Mouse (Mus musculus) frontal cortex, postnatal 10 days (tissue): ENCODE data around the gene Rtl9.

Experiments
- DNase-seq, 2 experiments: peaks; one replicate each; pipeline ENCODE4 v3.0.0; 2022; ENCODE audit warnings: low spot score in 2 of 2, mixed read lengths in 1 of 2

Gene Rtl9

GRCm38 (mm10) chrX:143099044-143099754 lies at the start of gene Rtl9:
TSS of gene Rtl9 (plus strand) at chrX:143099594.
- DNase-seq = no peak

GRCm38 (mm10) chrX:143051478-143051877 lies 47.9 kb upstream of the Rtl9 start:
- DNase-seq = no peak

- DNase-seq = no peak
Observed at GRCm38 (mm10) chrX:143051921-143052320, 47.5 kb upstream of the Rtl9 start.

GRCm38 (mm10) chrX:143058829-143059228 lies 40.6 kb upstream of the Rtl9 start:
- peak; percentile 21 to 67 for DNase-seq

- no peak for DNase-seq
Observed at GRCm38 (mm10) chrX:143062641-143063355, 36.6 kb upstream of the Rtl9 start.

GRCm38 (mm10) chrX:143063780-143064179 lies 35.6 kb upstream of the Rtl9 start:
- no peak for DNase-seq

- DNase-seq = no peak
Observed at GRCm38 (mm10) chrX:143064288-143064687, 35.1 kb upstream of the Rtl9 start.

GRCm38 (mm10) chrX:143066320-143067114 lies 32.9 kb upstream of the Rtl9 start:
- no peak for DNase-seq

GRCm38 (mm10) chrX:143067115-143067514 lies 32.3 kb upstream of the Rtl9 start:
- no peak for DNase-seq

GRCm38 (mm10) chrX:143067576-143067975 lies 31.8 kb upstream of the Rtl9 start:
- no peak for DNase-seq

GRCm38 (mm10) chrX:143080458-143081336 lies 18.7 kb upstream of the Rtl9 start:
- no peak for DNase-seq

GRCm38 (mm10) chrX:143082732-143083131 lies 16.7 kb upstream of the Rtl9 start:
- DNase-seq = no peak

- DNase-seq = no peak
Observed at GRCm38 (mm10) chrX:143088225-143088624, 11.2 kb upstream of the Rtl9 start.

- no peak for DNase-seq
Observed at GRCm38 (mm10) chrX:143090904-143091588, 8.3 kb upstream of the Rtl9 start.

GRCm38 (mm10) chrX:143097551-143097950 lies 1.8 kb upstream of the Rtl9 start:
- no peak for DNase-seq

- DNase-seq = no peak
Observed at GRCm38 (mm10) chrX:143103146-143103545, 3.8 kb downstream of the Rtl9 start.

- DNase-seq = no peak
Observed at GRCm38 (mm10) chrX:143105866-143106265, 6.5 kb downstream of the Rtl9 start.

- no peak for DNase-seq
Observed at GRCm38 (mm10) chrX:143112546-143112945, 13.2 kb downstream of the Rtl9 start.
